Mouse (Mus musculus) layer of hippocampus, adult 9-11 months (tissue): ENCODE results near the gene Hmox2.

ENCODE experiments used
- DNase-seq: peaks from one replicate; pipeline ENCODE4 v3.0.0; 2022

The Hmox2 gene

DNA sequence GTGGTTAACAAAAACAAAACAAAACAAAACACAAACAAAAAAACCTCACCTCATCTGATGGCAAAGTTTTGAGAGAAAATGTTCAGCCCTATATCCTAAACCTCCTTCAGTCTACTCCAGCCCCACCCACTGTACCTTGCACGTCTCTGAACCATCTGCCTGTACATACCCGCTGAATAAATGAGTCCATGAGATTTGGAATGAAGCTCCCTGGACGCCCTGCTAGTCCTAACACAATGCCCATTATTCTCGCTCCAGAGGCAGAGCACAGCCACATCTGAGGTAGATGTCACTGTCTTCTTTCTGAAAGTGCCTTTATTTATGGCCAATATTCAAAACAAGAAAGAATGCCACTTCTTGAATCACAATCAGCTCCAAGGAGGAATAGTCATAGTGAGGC is 59.5 kb downstream of the Hmox2 start:
- no peak for DNase-seq

DNA sequence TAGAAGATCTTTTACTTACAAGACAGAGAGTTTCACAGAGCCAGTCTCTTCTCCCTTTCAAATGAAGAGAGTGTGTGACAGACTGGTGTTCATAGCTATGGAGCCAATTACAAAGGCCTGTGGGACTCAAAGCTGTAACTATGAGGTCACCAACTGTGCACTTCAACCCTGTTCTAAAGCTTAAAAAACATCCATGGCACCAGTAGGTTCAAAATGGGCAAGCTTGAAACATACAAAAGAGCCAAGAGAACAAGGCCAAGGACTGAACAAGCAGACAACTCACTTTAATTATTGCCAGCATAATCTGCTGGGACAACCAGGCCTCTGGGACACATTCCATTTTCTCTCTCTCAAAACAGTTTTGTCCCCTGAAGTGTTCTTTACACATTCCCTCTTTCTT is 62.0 kb downstream of the Hmox2 start:
- DNase-seq, result no peak

DNA sequence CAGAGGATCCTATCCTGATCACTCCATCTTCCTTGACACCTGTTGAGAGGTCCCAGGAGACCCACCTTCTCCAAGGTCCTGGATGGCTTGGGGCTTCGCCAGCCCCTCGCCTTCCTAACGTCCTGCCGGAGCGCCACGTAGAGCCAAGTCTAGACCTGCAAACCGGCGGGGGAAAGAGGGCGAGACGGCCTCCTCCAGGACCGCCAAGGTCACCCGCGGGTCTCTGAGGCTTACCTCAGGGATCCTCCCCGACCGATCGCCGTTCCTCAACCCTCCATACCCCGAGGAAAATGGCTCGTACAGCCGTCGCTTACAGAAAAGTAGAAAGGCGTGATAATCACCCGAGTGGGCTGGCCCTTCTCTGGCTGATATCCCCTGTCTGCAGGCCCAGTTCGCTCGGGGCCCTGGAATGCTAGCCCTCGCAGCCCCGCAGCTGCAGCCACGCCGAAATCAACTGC is 63.2 kb downstream of the Hmox2 start:
- DNase-seq, result no peak

DNA sequence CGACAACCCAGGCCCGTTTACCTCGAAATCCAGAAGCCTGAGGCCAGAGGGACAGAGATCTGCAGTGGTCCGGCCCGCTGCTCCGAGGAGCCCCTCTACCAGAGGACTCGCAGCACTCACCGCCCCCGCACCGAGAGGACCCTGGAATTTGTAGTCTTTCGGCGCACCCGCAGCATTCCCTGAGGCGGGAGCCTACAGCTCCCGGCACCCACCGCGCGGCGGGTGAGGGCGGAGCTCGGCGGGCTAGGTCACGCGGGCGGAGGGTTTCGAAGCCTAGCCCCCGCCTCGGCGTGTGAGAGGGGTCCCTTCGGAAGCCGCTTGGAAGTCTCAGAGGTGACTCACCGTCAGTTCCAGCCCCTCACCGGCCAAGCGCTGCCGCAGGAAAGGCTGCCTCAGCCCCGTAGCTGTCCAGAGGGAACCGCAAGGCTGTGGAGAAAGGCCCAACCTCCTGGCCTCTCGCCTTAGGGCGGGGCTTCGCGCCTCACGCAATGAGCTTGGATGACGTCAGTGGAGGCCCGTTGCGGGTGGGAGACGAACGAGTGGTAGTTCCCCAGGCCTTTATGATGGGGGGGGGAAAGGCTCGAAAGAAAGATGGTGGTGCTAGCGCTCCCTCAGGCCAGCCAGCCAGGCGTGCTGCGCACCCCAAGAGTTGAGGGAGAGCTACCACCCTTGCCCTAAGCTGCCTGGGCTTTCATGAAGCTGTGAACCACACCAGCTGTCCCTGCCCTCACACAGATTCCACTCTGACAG is 63.8 kb downstream of the Hmox2 start, which contains the start of gene Cdip1:
Gene Cdip1, minus strand, starts transcription at position 483 of the 750 bp plus-strand sequence.
- DNase-seq, result peak; percentile 96

DNA sequence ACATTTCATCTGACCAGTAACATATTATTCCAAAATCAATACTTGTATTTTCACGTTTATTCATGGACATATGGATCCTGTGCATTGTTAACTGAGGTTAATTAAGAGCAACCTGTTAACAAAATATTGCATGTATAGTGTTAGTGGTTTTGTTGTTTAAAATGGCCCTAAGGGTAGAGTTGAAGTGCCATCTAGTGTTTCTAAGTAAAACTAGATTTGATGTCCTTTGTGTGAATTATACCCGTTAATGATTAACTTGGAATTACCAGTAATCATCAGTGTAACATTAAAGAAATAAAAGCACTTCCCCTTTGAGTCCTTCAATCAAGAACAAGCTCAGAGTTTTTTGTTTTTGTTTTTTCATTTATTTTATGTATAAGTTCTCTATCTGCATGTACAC is 65.2 kb downstream of the Hmox2 start:
- no peak for DNase-seq

DNA sequence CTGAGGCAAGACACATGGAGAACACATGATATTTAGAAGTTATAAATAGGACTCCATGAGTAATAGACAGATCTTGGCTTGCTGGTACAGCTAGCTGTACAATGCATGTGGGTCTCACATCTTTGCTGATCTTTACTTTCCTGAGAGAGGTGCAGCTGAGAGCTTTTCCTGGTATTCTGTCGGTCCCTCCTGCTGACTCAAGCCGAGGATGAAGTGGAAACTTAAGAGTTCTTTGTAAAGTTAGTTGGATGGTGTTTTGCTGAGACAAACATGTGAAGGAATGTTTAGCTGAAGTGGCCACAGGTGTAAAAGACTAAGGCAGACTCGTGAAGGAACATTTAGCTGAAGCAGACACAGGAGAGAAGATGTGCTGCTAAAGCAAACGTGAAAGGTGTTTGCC is 70.5 kb downstream of the Hmox2 start:
- no peak for DNase-seq
